Mouse (Mus musculus) spleen, postnatal 36 days (tissue): Measurements from ENCODE around the gene Zfp335.

ENCODE experiments used
- DNase-seq, 2 experiments: peaks; one replicate each; pipeline ENCODE4 v3.0.0; 2022; ENCODE audit warnings: low spot score in 2 of 2, mixed read lengths in 1 of 2

Zfp335 gene

GRCm38 (mm10) chr2:164930706-164931581 lies 19.4 kb upstream of the Zfp335 start:
- no peak for DNase-seq

- peak; percentile 78 to 80 for DNase-seq
Observed at GRCm38 (mm10) chr2:164924100-164924857, 12.7 kb upstream of the Zfp335 start.

- DNase-seq = no peak
Observed at GRCm38 (mm10) chr2:164923291-164923690, 11.7 kb upstream of the Zfp335 start.

GRCm38 (mm10) chr2:164921984-164922383 lies 10.4 kb upstream of the Zfp335 start:
- DNase-seq = no peak

GRCm38 (mm10) chr2:164918325-164918724 lies 6.8 kb upstream of the Zfp335 start:
- no peak for DNase-seq

- DNase-seq = no peak
Observed at GRCm38 (mm10) chr2:164917371-164917770, 5.8 kb upstream of the Zfp335 start.

GRCm38 (mm10) chr2:164916820-164917219 lies 5.3 kb upstream of the Zfp335 start:
- no peak for DNase-seq

- DNase-seq = peak; percentile 92 to 94
Observed at GRCm38 (mm10) chr2:164913428-164913786, 1.9 kb upstream of the Zfp335 start.

GRCm38 (mm10) chr2:164912749-164913427 lies 1.3 kb upstream of the Zfp335 start:
- DNase-seq = no peak

GRCm38 (mm10) chr2:164912151-164912550 lies 594 bp upstream of the Zfp335 start:
- peak in 1 of 2 experiments; percentile 26 for DNase-seq

- DNase-seq = no peak
Observed at GRCm38 (mm10) chr2:164910360-164911061, 1.0 kb downstream of the Zfp335 start.

- peak; percentile 55 to 62 for DNase-seq
Observed at GRCm38 (mm10) chr2:164909542-164909941, 2.0 kb downstream of the Zfp335 start.

GRCm38 (mm10) chr2:164909100-164909499 lies 2.5 kb downstream of the Zfp335 start:
- DNase-seq = no peak

GRCm38 (mm10) chr2:164908011-164908410 lies 3.5 kb downstream of the Zfp335 start:
- no peak for DNase-seq

- no peak for DNase-seq
Observed at GRCm38 (mm10) chr2:164907511-164907910, 4.0 kb downstream of the Zfp335 start.

GRCm38 (mm10) chr2:164906071-164906470 lies 5.5 kb downstream of the Zfp335 start:
- no peak for DNase-seq

GRCm38 (mm10) chr2:164903496-164903895 lies 8.1 kb downstream of the Zfp335 start:
- no peak for DNase-seq

- DNase-seq = no peak
Observed at GRCm38 (mm10) chr2:164901380-164901779, 10.2 kb downstream of the Zfp335 start.

- no peak for DNase-seq
Observed at GRCm38 (mm10) chr2:164899723-164900459, 11.7 kb downstream of the Zfp335 start.

GRCm38 (mm10) chr2:164899034-164899433 lies 12.5 kb downstream of the Zfp335 start:
- DNase-seq = no peak

- DNase-seq = no peak
Observed at GRCm38 (mm10) chr2:164898008-164898407, 13.5 kb downstream of the Zfp335 start.
